Mouse (Mus musculus) ES-Bruce4 (cell line): Measurements from ENCODE around the gene Ddc.

Experiments
- CTCF ChIP-seq: IDR thresholded peaks from one replicate; pipeline ENCODE4 v1.8.1; 2011; ENCODE audit warnings: low read depth, low read length
- EP300 ChIP-seq: IDR thresholded peaks from 2 replicates; pipeline ENCODE4 v1.6.1; 2011; ENCODE audit warnings: low read depth, low read length; ENCODE audit not compliant: insufficient read depth
- POLR2A ChIP-seq: IDR thresholded peaks from one replicate; pipeline ENCODE4 v1.8.1; 2011; ENCODE audit warnings: low read length; ENCODE audit not compliant: insufficient read depth

DNA sequence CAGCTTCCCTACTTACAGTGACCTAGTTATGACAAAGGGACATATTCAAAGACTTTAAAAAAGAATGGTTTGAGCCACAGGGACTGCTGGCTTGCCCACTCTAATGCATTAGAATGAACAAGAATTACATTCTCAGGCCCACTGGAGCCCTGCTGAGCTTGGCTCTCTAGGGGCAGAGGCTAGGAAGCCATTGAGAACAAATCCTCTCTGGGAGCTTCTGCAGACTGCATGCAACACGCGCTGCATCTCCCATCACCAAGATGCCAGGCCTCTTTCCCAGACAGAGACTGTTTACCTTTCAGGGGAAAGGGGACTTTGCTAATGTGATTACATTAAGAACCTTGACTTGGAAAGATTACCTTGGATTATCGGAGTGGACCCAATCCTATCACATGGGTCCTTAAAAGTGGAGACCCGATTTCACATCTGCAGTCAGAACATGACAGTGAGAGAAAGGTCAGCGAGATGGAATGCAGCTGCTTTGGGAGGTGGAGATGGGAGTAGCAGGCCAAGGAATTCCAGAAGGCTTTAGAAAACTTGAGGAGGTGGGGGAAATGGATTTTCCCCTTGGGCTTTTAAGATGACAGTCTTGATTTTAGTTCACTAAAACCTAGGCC is 26.6 kb downstream of the Ddc start:
- TF ChIP-seq CTCF (no peak), POLR2A (no peak), EP300 (no peak)
